Mouse (Mus musculus) liver, adult 2 months (tissue): ENCODE measurements around the gene Ppp1r1a. TPM values are rescaled to one million over a fixed set of nuclear protein-coding genes. Genes with fewer than 3 reads are reported as not detected.

Source experiments
- DNase-seq: peaks from one replicate; pipeline ENCODE4 v3.0.0-alpha.2; 2011; ENCODE audit warnings: low read depth, low spot score; ENCODE audit errors: extremely low read depth
- H3K27ac ChIP-seq: fragments of 200-500 bp; replicated peaks from 2 replicates; pipeline ENCODE4 v1.5.1; 2012; ENCODE audit warnings: low read depth, mild to moderate bottlenecking, control low read depth, inconsistent platforms, low read length; ENCODE audit not compliant: insufficient read depth
- H3K27me3 ChIP-seq: fragments of 200-500 bp; 2 replicates; pipeline ENCODE4 v1.6.1; 2012; ENCODE audit warnings: mild to moderate bottlenecking, moderate library complexity, low read length, inconsistent platforms; ENCODE audit not compliant: control insufficient read depth, insufficient read depth
- H3K36me3 ChIP-seq: fragments of 200-500 bp; 2 replicates; pipeline ENCODE4 v1.6.1; 2012; ENCODE audit warnings: low read length, inconsistent platforms; ENCODE audit not compliant: control insufficient read depth, insufficient read depth
- H3K4me1 ChIP-seq: fragments of 200-500 bp; 2 replicates; pipeline ENCODE4 v1.6.1; 2011; ENCODE audit warnings: low read length; ENCODE audit not compliant: control insufficient read depth, insufficient read depth
- H3K4me3 ChIP-seq: fragments of 200-500 bp; 2 replicates; pipeline ENCODE4 v1.5.1; 2011; ENCODE audit warnings: low read depth, mild to moderate bottlenecking, control low read depth, low read length, moderate library complexity; ENCODE audit not compliant: insufficient read depth
- H3K79me2 ChIP-seq: fragments of 200-500 bp; 2 replicates; pipeline ENCODE4 v1.6.1; 2012; ENCODE audit warnings: inconsistent platforms, mild to moderate bottlenecking, low read length, moderate library complexity; ENCODE audit not compliant: control insufficient read depth, insufficient read depth
- H3K9ac ChIP-seq: fragments of 200-500 bp; 2 replicates; pipeline ENCODE4 v1.6.1; 2012; ENCODE audit warnings: low read depth, mild to moderate bottlenecking, control low read depth, inconsistent platforms, low read length
- CTCF ChIP-seq: fragments of 200-500 bp; IDR thresholded peaks from 2 replicates; pipeline ENCODE4 v1.5.1; 2011; ENCODE audit warnings: low read depth, low read length, control low read depth
- POLR2A ChIP-seq: fragments of 200-500 bp; IDR thresholded peaks from 2 replicates; pipeline ENCODE4 v1.6.1; 2011; ENCODE audit warnings: low read length, control low read depth; ENCODE audit not compliant: insufficient read depth; ENCODE audit errors: extremely low read depth
- WGBS: fragments of 180-500 bp; shearing (Covaris S2); methylation state at CpG from one replicate; pipeline ENCODE4 v1.1.7; 2018; 5-methylcytosine and 5-hydroxymethylcytosine counted together
- polyA plus RNA-seq: library from polyadenylated mRNA; depleted of rRNA; stranded (reverse); fragments of >200 nt; gene quantifications from 2 replicates; pipeline ENCODE4 v1.2.3, GENCODE M21; 2012
- total RNA-seq: library from RNA; depleted of rRNA; stranded (reverse); fragments of >200 nt; gene quantifications from 2 replicates; pipeline ENCODE4 v1.2.3, GENCODE M21; 2014

The Ppp1r1a gene
- total and polyA plus RNA-seq, 2 experiments: 0.09 TPM; not detected in 1

DNA sequence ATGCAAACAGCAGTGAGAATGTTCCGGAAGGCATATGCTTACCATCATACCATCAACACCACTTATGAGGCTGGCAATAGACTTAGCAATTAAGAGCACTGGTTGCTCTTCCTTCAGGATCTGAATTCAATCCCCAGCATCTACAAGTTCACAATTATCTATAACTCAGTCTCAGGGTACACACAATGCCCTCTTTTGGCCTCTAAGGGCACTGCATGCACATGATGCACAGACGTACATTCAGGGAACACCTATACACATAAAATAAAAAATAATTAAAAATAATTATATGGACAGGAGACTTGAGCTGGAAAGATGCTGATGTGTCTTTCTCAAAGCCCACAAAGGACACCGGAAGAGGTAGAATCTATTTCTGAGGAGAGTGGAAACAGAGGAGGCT lies 10.2 kb upstream of the Ppp1r1a start:
- H3K27me3 ChIP-seq: no peaks in the 10 kb centered on the region
- H3K4me3 ChIP-seq: no peak overlapping the region
- DNase-seq: no peak
- H3K9ac ChIP-seq: no peak overlapping the region
- no peaks in the 10 kb centered on the region for H3K36me3 ChIP-seq
- 84% methylated on average over 3 of the region's 3 CpGs for WGBS
- no peaks in the 10 kb centered on the region for H3K79me2 ChIP-seq
- H3K4me1 ChIP-seq: no peaks in the 10 kb centered on the region
- no peak overlapping the region for H3K27ac ChIP-seq
- TF ChIP-seq POLR2A (no peak), CTCF (no peak)

DNA sequence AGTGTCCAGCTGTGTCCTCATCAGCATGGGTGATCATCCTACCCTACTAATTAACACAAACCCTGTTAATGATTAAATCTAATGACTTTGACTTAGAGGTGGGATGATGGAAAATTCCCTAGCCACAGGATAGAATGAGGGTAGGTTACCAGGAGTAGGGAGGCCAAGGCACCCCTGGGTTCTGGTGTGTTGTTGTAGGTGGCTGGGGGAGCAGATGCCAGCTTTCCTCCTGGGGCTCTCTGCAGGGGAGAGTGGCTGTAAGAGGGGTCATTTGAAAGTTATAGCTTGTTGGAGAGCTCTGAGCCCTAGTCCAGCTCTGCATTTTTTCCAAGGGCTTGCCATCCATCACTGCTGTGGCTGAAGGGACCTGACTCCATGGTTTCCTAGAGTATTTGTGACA lies 4.7 kb upstream of the Ppp1r1a start:
- Histone ChIP-seq H3K27me3 (0 out of 2 replicates have a peak, but pooled peaks cover 7% of the 10 kb centered on the region), H3K9ac (no peak overlapping the region), H3K36me3 (no peaks in the 10 kb centered on the region), H3K4me3 (no peak overlapping the region), H3K4me1 (no peaks in the 10 kb centered on the region), H3K27ac (no peak overlapping the region), H3K79me2 (no peaks in the 10 kb centered on the region)
- TF ChIP-seq POLR2A (no peak), CTCF (no peak)
- DNase-seq: no peak

DNA sequence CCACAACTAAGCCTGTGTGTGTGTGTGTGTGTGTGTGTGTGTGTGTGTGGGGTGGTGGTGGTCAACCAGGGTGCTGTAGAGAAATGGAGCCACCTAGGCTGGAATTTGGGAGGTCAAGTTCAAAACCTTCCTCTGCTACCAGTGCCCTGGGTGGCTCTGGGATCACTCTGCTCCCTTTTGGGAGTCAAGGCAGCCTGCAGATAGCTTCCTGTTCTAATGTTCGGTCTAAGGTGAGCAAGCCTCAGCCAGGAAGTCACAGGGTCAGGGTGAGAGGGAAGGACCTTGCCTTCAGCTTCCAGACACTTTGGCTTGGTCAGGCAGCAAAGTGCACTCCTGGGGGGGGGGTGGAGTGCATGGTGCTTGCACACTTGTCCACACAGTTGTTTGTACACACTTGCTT lies 2.8 kb upstream of the Ppp1r1a start:
- Histone ChIP-seq H3K4me1 (no peaks in the 10 kb centered on the region), H3K79me2 (no peaks in the 10 kb centered on the region), H3K27me3 (peaks cover 12% of the 10 kb centered on the region; the same call in 1 of the 2 replicates), H3K9ac (no peak overlapping the region), H3K4me3 (no peak overlapping the region), H3K27ac (no peak overlapping the region), H3K36me3 (no peaks in the 10 kb centered on the region)
- 82% methylated on average over 1 of the region's 1 CpGs for WGBS
- DNase-seq: no peak
- TF ChIP-seq POLR2A (no peak), CTCF (no peak)

DNA sequence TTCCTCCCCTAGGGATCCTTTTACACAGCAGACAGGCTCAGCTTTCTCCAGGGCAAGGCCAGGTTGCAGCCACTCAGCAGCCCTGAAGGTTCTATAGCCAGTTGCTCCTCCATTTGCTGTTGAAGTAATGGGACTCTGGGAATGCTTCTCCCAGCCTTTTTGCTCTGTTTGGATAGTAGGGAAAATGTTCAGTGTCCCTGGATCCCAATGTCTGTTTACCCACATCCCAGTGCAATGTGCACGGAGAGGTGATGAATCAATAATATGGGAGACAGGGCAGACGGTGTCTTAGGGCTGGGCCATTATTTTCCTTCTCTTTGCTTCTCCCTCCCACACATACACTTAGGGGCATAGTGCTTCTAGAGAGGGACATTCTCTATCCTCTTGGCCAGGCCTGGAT lies 1.5 kb upstream of the Ppp1r1a start:
- Histone ChIP-seq H3K4me1 (no peaks in the 10 kb centered on the region), H3K79me2 (no peaks in the 10 kb centered on the region), H3K27me3 (peaks cover 12% of the 10 kb centered on the region; the same call in 1 of the 2 replicates), H3K4me3 (no peak overlapping the region), H3K36me3 (no peaks in the 10 kb centered on the region), H3K9ac (no peak overlapping the region), H3K27ac (no peak overlapping the region)
- TF ChIP-seq POLR2A (no peak), CTCF (no peak)
- 28% methylated on average over 2 of the region's 2 CpGs for WGBS
- DNase-seq: no peak

GRCm38 (mm10) chr15:103537011-103537821 lies 587 bp downstream of the Ppp1r1a start:
- TF ChIP-seq CTCF: no peak
- TF ChIP-seq POLR2A: no peak
- peaks cover 12% of the 10 kb centered on the region; the same call in 1 of the 2 replicates for H3K27me3 ChIP-seq
- 7% methylated on average over 37 of the region's 37 CpGs for WGBS

GRCm38 (mm10) chr15:103536456-103536855 lies 1.3 kb downstream of the Ppp1r1a start:
- Histone ChIP-seq H3K4me3 (no peak overlapping the region), H3K4me1 (no peaks in the 10 kb centered on the region), H3K79me2 (no peaks in the 10 kb centered on the region), H3K9ac (no peak overlapping the region), H3K27me3 (peaks cover 12% of the 10 kb centered on the region; the same call in 1 of the 2 replicates), H3K27ac (no peak overlapping the region), H3K36me3 (no peaks in the 10 kb centered on the region)
- DNase-seq: no peak
- TF ChIP-seq CTCF (no peak), POLR2A (no peak)
- 36% methylated on average over 2 of the region's 2 CpGs for WGBS

More at GRCm38 (mm10) chr15:103537011-103537821, 587 bp downstream of the Ppp1r1a start:
- Histone ChIP-seq H3K4me1 (no peaks in the 10 kb centered on the region), H3K36me3 (no peaks in the 10 kb centered on the region), H3K4me3 (no peak overlapping the region), H3K79me2 (no peaks in the 10 kb centered on the region), H3K27ac (no peak overlapping the region), H3K9ac (no peak overlapping the region)
- no peak for DNase-seq
